1 mouse cellular context compared by ENCODE assay signal in genomic region chr12:112925950-112926349, GRCm38 (mm10).
A peak's percentile ranks its signal among the peaks of the same experiment; 100 is the strongest.
TF ChIP-seq lines count a peak whose summit lies in the region.

No protein-coding gene starts in this region.

TF ChIP-seq in MEL, 35 proteins besides CTCF, POLR2A, EP300 and RAD21:
- no peak for TF ChIP-seq GATA1 (IDR thresholded peaks at IDR 0.05; ENCODE audit: low read depth, low read length)
- no peak for TF ChIP-seq E2F4 (IDR thresholded peaks at IDR 0.05; ENCODE audit: borderline replicate concordance, low read depth, low read length)
- peak; percentile 18; the same call in 1 of the 2 replicates for TF ChIP-seq SMC3 (IDR thresholded peaks at IDR 0.05; ENCODE audit: low read depth, low read length)
